Mouse (Mus musculus) hindbrain, embryonic 14.5 days (tissue): Measurements from ENCODE around the gene Mapk6. TPM values are rescaled to one million over a fixed set of nuclear protein-coding genes. Genes with fewer than 3 reads are reported as not detected.
"Not testable (repeated sequence)": the region's sequence is repeated elsewhere in the genome, so short reads cannot be mapped to it uniquely, and the experiment has no call there.

Source experiments
- ATAC-seq: fragments of 200-750 bp; cut with Nextera tagmentation; 2 replicates; pipeline ENCODE4 v1.8.0; 2017; ENCODE audit warnings: moderate number of reproducible peaks, mild to moderate bottlenecking, moderate TSS enrichment, moderate library complexity; ENCODE audit not compliant: low FRiP score
- DNase-seq: peaks from one replicate; pipeline ENCODE4 v3.0.0-alpha.2; 2015; ENCODE audit warnings: low spot score
- H3K27ac ChIP-seq: fragments of 300-500 bp; sonication (generic); 2 replicates; pipeline ENCODE4 v1.5.1; 2014; ENCODE audit warnings: mild to moderate bottlenecking, moderate library complexity
- H3K27me3 ChIP-seq: fragments of 300-500 bp; sonication (generic); 2 replicates; pipeline ENCODE4 v1.6.1; 2014; ENCODE audit warnings: mild to moderate bottlenecking, low read length, mixed read lengths; ENCODE audit not compliant: control insufficient read depth, insufficient read depth
- H3K36me3 ChIP-seq: fragments of 300-500 bp; sonication (generic); replicated peaks from 2 replicates; pipeline ENCODE4 v1.6.1; 2014; ENCODE audit not compliant: control insufficient read depth, insufficient read depth
- H3K4me1 ChIP-seq: fragments of 300-500 bp; sonication (generic); replicated peaks from 2 replicates; pipeline ENCODE4 v1.6.1; 2014; ENCODE audit warnings: antibody characterized with exemption, low read length, mixed read lengths; ENCODE audit not compliant: control insufficient read depth, insufficient read depth
- H3K4me2 ChIP-seq: fragments of 300-500 bp; sonication (generic); replicated peaks from 2 replicates; pipeline ENCODE4 v1.6.1; 2014; ENCODE audit warnings: mild to moderate bottlenecking, moderate library complexity
- H3K4me3 ChIP-seq: fragments of 300-500 bp; sonication (generic); replicated peaks from 2 replicates; pipeline ENCODE4 v1.5.1; 2014; ENCODE audit warnings: mild to moderate bottlenecking, low read length
- H3K9ac ChIP-seq: fragments of 300-500 bp; sonication (generic); 2 replicates; pipeline ENCODE4 v1.6.1; 2014
- H3K9me3 ChIP-seq: fragments of 300-500 bp; sonication (generic); 2 replicates; pipeline ENCODE4 v1.6.1; 2016; ENCODE audit warnings: low read length; ENCODE audit not compliant: control insufficient read depth
- WGBS: fragments of 180-500 bp; shearing (Covaris S2); extraction: QIAGEN DNeasy Blood & Tissue Kit; methylation state at CpG from one replicate; pipeline ENCODE4 v1.1.7; 2014; 5-methylcytosine and 5-hydroxymethylcytosine counted together
- polyA plus RNA-seq: library from polyadenylated mRNA; unstranded; fragments of >200 nt; fragmentation: Nextera tagmentation; extraction: Ambion mirVana; gene quantifications from 2 replicates; pipeline ENCODE4 v1.2.1, GENCODE M21; 2014

The Mapk6 gene
- polyA plus RNA-seq, result 185 and 192 TPM in 2 replicates

- DNase-seq, result peak; percentile 94
- no peaks in the 10 kb centered on the region for H3K36me3 ChIP-seq
- under 1% methylated on average over 58 of the region's 58 CpGs for WGBS
Observed at GRCm38 (mm10) chr9:75409852-75410378, at the start of gene Mapk6. Gene Mapk6 (minus strand): TSS chr9:75410005.

GRCm38 (mm10) chr9:75455684-75456083, 45.9 kb upstream of the Mapk6 start:
- DNase-seq, result no peak
- Histone ChIP-seq H3K4me2 (no peak overlapping the region), H3K9me3 (no peaks in the 10 kb centered on the region), H3K4me3 (no peak overlapping the region), H3K9ac (no peak overlapping the region), H3K4me1 (no peaks in the 10 kb centered on the region), H3K36me3 (peaks cover 98% of the 10 kb centered on the region), H3K27ac (no peak overlapping the region), H3K27me3 (no peaks in the 10 kb centered on the region)
- ATAC-seq, result no peak
- WGBS, result 87% methylated on average over 10 of the region's 10 CpGs

More at GRCm38 (mm10) chr9:75409852-75410378, at the start of gene Mapk6:
- Histone ChIP-seq H3K4me2 (peak within 1 kb of the TSS; percentile 74), H3K27me3 (no peaks in the 10 kb centered on the region), H3K27ac (peak within 1 kb of the TSS; percentile 99), H3K9me3 (no peaks in the 10 kb centered on the region), H3K9ac (peak within 1 kb of the TSS; percentile 94), H3K4me3 (peak within 1 kb of the TSS; percentile 74), H3K4me1 (peaks cover 24% of the 10 kb centered on the region)
- ATAC-seq, result peak; percentile 94

GRCm38 (mm10) chr9:75453994-75454393, 44.2 kb upstream of the Mapk6 start:
- no peak for DNase-seq
- Histone ChIP-seq H3K4me2 (no peak overlapping the region), H3K36me3 (peaks cover 93% of the 10 kb centered on the region), H3K4me3 (no peak overlapping the region), H3K4me1 (no peaks in the 10 kb centered on the region), H3K9ac (no peak overlapping the region), H3K27me3 (no peaks in the 10 kb centered on the region), H3K9me3 (no peaks in the 10 kb centered on the region), H3K27ac (no peak overlapping the region)
- WGBS, result 97% methylated on average over 2 of the region's 2 CpGs
- no peak for ATAC-seq

- Histone ChIP-seq H3K36me3 (peaks cover 80% of the 10 kb centered on the region), H3K27me3 (no peaks in the 10 kb centered on the region), H3K27ac (no peak overlapping the region), H3K9ac (no peak overlapping the region), H3K4me3 (no peak overlapping the region), H3K4me1 (no peaks in the 10 kb centered on the region), H3K9me3 (no peaks in the 10 kb centered on the region), H3K4me2 (no peak overlapping the region)
- DNase-seq (no peak), ATAC-seq (no peak)
- 94% methylated on average over 3 of the region's 3 CpGs for WGBS
Observed at GRCm38 (mm10) chr9:75448021-75448420, 38.2 kb upstream of the Mapk6 start.

GRCm38 (mm10) chr9:75446574-75446973, 36.8 kb upstream of the Mapk6 start:
- H3K27me3 ChIP-seq, result not testable (repeated sequence)

DNA sequence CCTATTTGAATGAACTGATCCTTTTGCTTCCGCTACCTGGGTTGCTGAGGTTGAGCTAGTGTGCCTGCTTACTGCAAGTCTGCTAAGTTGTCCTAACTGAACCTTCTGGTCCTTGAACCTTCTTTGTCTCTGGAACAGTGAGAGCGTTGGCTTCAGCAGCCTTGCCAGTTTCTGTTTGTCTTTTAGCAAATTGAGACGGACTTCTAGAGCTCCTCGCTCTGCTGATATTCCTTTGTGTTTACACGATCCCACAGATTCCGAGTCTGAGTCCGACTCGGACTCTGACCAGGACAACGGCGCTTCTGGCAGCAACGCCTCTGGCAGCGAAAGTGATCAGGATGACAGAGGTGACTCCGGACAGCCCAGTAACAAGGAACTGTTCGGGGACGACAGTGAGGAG, 35.2 kb upstream of the Mapk6 start:
- DNase-seq, result no peak
- 89% methylated on average over 15 of the region's 15 CpGs for WGBS
- no peak for ATAC-seq

More at GRCm38 (mm10) chr9:75446574-75446973, 36.8 kb upstream of the Mapk6 start:
- H3K4me1 ChIP-seq, ATAC-seq, H3K27ac ChIP-seq, H3K4me2 ChIP-seq, DNase-seq, H3K9me3 ChIP-seq, H3K4me3 ChIP-seq, H3K9ac ChIP-seq: not testable (repeated sequence)
- WGBS, result 89% methylated on average over 10 of the region's 10 CpGs
- H3K36me3 ChIP-seq, result peaks cover 66% of the 10 kb centered on the region

DNA sequence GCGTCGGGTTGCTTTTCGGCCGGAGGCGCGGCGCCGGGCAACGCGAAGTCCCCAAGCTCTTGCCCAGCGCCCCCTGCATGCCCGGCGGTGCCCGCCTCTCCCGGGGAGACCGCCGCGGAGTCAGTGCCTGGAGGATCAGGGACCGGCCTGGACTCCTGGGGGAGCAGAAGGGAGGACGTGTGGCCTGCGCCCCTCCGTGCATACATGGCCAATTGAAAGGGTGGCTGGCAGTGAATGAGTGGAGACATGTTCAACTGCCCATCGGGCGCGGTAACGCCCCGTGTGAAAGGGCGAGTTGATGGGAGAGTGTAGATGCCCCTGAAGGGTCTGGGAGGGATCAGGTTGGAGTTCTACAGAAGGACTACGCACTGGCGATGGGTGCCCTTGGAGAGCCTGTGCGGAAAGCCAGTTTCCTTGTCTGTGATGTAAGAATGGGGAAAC, 31.9 kb upstream of the Mapk6 start:
- H3K27ac ChIP-seq, result peak overlapping the region; percentile 91
- peaks cover 10% of the 10 kb centered on the region for H3K4me1 ChIP-seq
- H3K4me3 ChIP-seq, result peak overlapping the region; percentile 89
- H3K9ac ChIP-seq, result peak overlapping the region; percentile 93
- DNase-seq (no peak), ATAC-seq (peak; percentile 88)
- no peaks in the 10 kb centered on the region for H3K9me3 ChIP-seq
- H3K36me3 ChIP-seq, result peaks cover 25% of the 10 kb centered on the region
- H3K4me2 ChIP-seq, result peak overlapping the region; percentile 73
- WGBS, result under 1% methylated on average over 17 of the region's 31 CpGs
- no peaks in the 10 kb centered on the region for H3K27me3 ChIP-seq

More for the DNA sequence above, 35.2 kb upstream of the Mapk6 start:
- Histone ChIP-seq H3K4me1 (peaks cover 10% of the 10 kb centered on the region), H3K27ac (no peak overlapping the region), H3K9me3 (no peaks in the 10 kb centered on the region), H3K27me3 (no peaks in the 10 kb centered on the region), H3K36me3 (peaks cover 57% of the 10 kb centered on the region), H3K9ac (no peak overlapping the region), H3K4me3 (no peak overlapping the region), H3K4me2 (no peak overlapping the region)

DNA sequence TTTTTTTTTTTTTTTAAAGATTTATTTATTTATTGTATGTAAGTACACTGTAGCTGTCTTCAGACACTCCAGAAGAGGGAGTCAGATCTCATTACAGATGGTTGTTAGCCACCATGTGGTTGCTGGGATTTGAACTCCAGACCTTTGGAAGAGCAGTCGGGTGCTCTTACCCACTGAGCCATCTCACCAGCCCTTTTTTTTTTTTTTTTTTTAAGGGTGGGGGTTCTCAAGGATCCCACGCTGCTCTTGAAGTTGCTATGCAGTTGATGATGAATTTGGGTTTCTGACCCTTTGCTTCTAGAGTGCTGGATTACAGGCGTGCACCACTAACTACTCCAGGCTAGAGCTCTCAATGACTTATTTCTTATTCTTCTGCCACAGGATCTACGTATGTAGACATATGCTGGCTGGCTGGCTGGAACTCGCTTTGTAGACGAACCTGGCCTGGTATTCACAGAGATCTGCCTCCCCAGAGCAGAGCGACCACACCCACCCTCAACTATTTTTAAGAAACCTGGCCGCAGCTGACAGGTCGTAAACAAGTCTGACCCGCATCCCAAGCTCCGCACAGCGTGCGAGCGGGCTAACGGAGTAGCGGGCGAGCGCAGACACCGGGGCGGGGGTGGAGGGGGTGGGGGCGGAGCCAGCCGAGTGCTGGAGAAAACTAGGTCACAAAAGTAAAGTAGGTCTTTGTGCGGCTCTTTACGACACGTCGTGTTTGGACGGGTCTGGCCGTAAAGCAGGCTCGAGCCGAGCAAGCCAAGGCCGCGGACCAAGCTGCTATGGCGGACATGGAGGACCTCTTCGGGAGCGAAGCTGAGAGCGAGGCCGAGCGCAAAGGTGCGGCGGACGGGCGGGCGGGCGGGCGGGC, 31.2 kb upstream of the Mapk6 start, which contains the start of gene Leo1:
Gene Leo1, plus strand, starts transcription at position 729 of the 871 bp plus-strand sequence.
- peak within 1 kb of the TSS; percentile 73 for H3K4me2 ChIP-seq
- H3K27ac ChIP-seq, result peak within 1 kb of the TSS; percentile 91
- peaks cover 19% of the 10 kb centered on the region for H3K36me3 ChIP-seq
- ATAC-seq (peak; percentile 94), DNase-seq (peak; percentile 87)
- WGBS, result under 1% methylated on average over 38 of the region's 45 CpGs
- peaks cover 10% of the 10 kb centered on the region for H3K4me1 ChIP-seq
- no peaks in the 10 kb centered on the region for H3K27me3 ChIP-seq
- H3K9ac ChIP-seq, result peak within 1 kb of the TSS; percentile 93
- H3K9me3 ChIP-seq, result no peaks in the 10 kb centered on the region
- peak within 1 kb of the TSS; percentile 89 for H3K4me3 ChIP-seq

DNA sequence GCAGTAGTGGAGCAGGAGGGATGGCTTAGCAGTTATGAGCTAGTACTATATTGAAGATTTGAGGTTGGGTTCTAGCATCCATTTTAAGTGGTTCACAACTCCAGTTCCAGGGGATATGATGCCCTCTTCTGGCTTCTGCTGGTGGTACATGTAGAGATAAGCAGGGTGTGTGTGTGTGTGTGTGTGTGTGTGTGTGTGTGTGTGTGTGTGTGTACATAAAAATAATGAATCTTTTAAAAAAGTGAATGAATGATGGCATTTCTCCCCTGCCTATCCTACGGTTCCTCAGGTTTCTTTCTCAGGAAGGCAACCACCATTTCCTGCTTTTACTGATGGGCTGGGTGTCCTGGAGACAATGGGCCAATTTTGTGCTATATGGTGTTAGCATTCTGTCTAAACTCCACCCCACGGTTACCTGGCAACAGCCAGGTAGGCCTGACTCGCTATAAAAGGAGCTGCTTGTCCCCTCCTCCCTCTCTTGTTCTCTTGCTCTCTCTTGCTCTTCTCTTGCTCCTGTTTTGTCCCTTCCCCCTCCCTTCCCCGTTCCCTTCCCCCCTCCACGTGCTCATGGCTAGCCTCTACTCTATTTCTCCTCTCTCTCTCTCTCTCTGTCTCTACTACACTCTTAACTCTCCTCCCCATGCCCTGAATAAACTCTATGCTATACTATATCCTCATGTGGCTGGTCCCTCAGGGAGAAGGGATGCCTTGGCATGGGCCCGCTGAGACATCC, 28.0 kb upstream of the Mapk6 start:
- Histone ChIP-seq H3K27me3 (no peaks in the 10 kb centered on the region), H3K4me2 (no peak overlapping the region), H3K27ac (no peak overlapping the region), H3K4me3 (no peak overlapping the region), H3K9me3 (no peaks in the 10 kb centered on the region), H3K36me3 (no peaks in the 10 kb centered on the region), H3K4me1 (peaks cover 9% of the 10 kb centered on the region), H3K9ac (no peak overlapping the region)
- DNase-seq, result no peak
- WGBS, result 35% methylated on average over 6 of the region's 6 CpGs
- ATAC-seq, result no peak
